Mouse (Mus musculus): ENCODE data around the gene Dll4.

DNA sequence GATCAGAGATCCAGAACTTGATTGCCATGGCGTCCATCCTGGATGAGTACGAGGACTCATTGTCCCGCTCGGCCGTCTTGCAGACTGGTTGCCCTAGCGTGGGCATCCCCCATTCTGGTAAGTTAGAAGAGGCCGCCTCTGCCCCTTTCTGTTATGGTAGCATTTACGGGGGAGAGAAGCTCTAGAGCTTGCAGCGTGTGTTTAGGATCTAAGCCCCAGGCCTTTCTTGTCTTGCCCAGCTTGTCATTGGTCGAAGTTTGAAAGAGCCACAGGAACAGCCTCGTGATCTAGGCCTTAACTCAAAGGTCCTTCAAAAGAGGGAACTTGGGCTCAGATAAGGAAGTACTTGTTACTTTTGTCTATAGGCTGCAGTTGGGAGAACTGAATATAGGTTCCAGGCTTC lies 36.6 kb upstream of the Dll4 start:
- TF ChIP-seq POLR2A (IDR thresholded peaks at IDR 0.05; ENCODE audit: control insufficient read depth, extremely low read depth, insufficient read depth, low read length, poor library complexity) (no peak), CTCF (IDR thresholded peaks at IDR 0.05; ENCODE audit: borderline replicate concordance, control insufficient read depth, extremely low read depth, insufficient read depth, low read length, poor library complexity) (no peak)

All from thymus, adult 2 months (tissue).